Mouse (Mus musculus): Measurements from ENCODE around the gene Dapp1. TPM values are rescaled to one million over a fixed set of nuclear protein-coding genes. Genes with fewer than 3 reads are reported as not detected.

Gene Dapp1
- polyA plus RNA-seq, 1 experiment from 2014 or later = 3.0 TPM

GRCm38 (mm10) chr3:137897685-137898084, 83.7 kb downstream of the Dapp1 start:
- H3K9me3 ChIP-seq (ENCODE audit: control insufficient read depth, low read length) = no peaks in the 10 kb centered on the region
- no peak for ATAC-seq (ENCODE audit: low FRiP score)
- 95% methylated on average over 5 of the region's 5 CpGs for WGBS
- H3K36me3 ChIP-seq (replicated peaks; ENCODE audit: control insufficient read depth, insufficient read depth) = peaks cover 30% of the 10 kb centered on the region
- H3K9ac ChIP-seq = no peak overlapping the region
- no peak overlapping the region for H3K4me2 ChIP-seq (replicated peaks)
- H3K27me3 ChIP-seq (ENCODE audit: control insufficient read depth, insufficient read depth, low read length) = no peaks in the 10 kb centered on the region
- no peaks in the 10 kb centered on the region for H3K4me1 ChIP-seq (replicated peaks; ENCODE audit: control insufficient read depth, insufficient read depth, low read length)
- H3K4me3 ChIP-seq (replicated peaks; ENCODE audit: low read length) = no peak overlapping the region
- no peak overlapping the region for H3K27ac ChIP-seq
- DNase-seq (ENCODE audit: low spot score) = no peak

GRCm38 (mm10) chr3:137896867-137897266, 84.5 kb downstream of the Dapp1 start:
- no peaks in the 10 kb centered on the region for H3K4me1 ChIP-seq (replicated peaks; ENCODE audit: control insufficient read depth, insufficient read depth, low read length)
- H3K27me3 ChIP-seq (ENCODE audit: control insufficient read depth, insufficient read depth, low read length) = no peaks in the 10 kb centered on the region
- H3K4me2 ChIP-seq (replicated peaks) = no peak overlapping the region
- H3K4me3 ChIP-seq (replicated peaks; ENCODE audit: low read length) = no peak overlapping the region
- no peaks in the 10 kb centered on the region for H3K9me3 ChIP-seq (ENCODE audit: control insufficient read depth, low read length)
- ATAC-seq (ENCODE audit: low FRiP score) (no peak), DNase-seq (ENCODE audit: low spot score) (no peak)
- H3K27ac ChIP-seq = no peak overlapping the region
- peaks cover 22% of the 10 kb centered on the region for H3K36me3 ChIP-seq (replicated peaks; ENCODE audit: control insufficient read depth, insufficient read depth)
- no peak overlapping the region for H3K9ac ChIP-seq
- WGBS = 98% methylated on average over 3 of the region's 3 CpGs

- 69% methylated on average over 4 of the region's 4 CpGs for WGBS
- Histone ChIP-seq H3K9me3 (ENCODE audit: control insufficient read depth, low read length) (no peaks in the 10 kb centered on the region), H3K4me2 (replicated peaks) (no peak overlapping the region), H3K27ac (no peak overlapping the region), H3K36me3 (replicated peaks; ENCODE audit: control insufficient read depth, insufficient read depth) (peaks cover 19% of the 10 kb centered on the region), H3K4me3 (replicated peaks; ENCODE audit: low read length) (no peak overlapping the region), H3K4me1 (replicated peaks; ENCODE audit: control insufficient read depth, insufficient read depth, low read length) (no peaks in the 10 kb centered on the region), H3K27me3 (ENCODE audit: control insufficient read depth, insufficient read depth, low read length) (no peaks in the 10 kb centered on the region), H3K9ac (no peak overlapping the region)
- DNase-seq (ENCODE audit: low spot score) (no peak), ATAC-seq (ENCODE audit: low FRiP score) (no peak)
Measured at GRCm38 (mm10) chr3:137896386-137896785, 85.0 kb downstream of the Dapp1 start.

GRCm38 (mm10) chr3:137895196-137895595, 86.1 kb downstream of the Dapp1 start:
- Histone ChIP-seq H3K9ac (no peak overlapping the region), H3K27ac (no peak overlapping the region), H3K4me3 (replicated peaks; ENCODE audit: low read length) (no peak overlapping the region), H3K4me2 (replicated peaks) (no peak overlapping the region), H3K9me3 (ENCODE audit: control insufficient read depth, low read length) (no peaks in the 10 kb centered on the region), H3K4me1 (replicated peaks; ENCODE audit: control insufficient read depth, insufficient read depth, low read length) (no peaks in the 10 kb centered on the region), H3K36me3 (replicated peaks; ENCODE audit: control insufficient read depth, insufficient read depth) (peaks cover 17% of the 10 kb centered on the region), H3K27me3 (ENCODE audit: control insufficient read depth, insufficient read depth, low read length) (no peaks in the 10 kb centered on the region)
- WGBS = 90% methylated on average over 3 of the region's 3 CpGs
- DNase-seq (ENCODE audit: low spot score) (no peak), ATAC-seq (ENCODE audit: low FRiP score) (no peak)

- DNase-seq (ENCODE audit: low spot score) (no peak), ATAC-seq (ENCODE audit: low FRiP score) (no peak)
- Histone ChIP-seq H3K4me2 (replicated peaks) (no peak overlapping the region), H3K27me3 (ENCODE audit: control insufficient read depth, insufficient read depth, low read length) (no peaks in the 10 kb centered on the region), H3K9ac (no peak overlapping the region), H3K4me1 (replicated peaks; ENCODE audit: control insufficient read depth, insufficient read depth, low read length) (no peaks in the 10 kb centered on the region), H3K36me3 (replicated peaks; ENCODE audit: control insufficient read depth, insufficient read depth) (peaks cover 17% of the 10 kb centered on the region), H3K27ac (no peak overlapping the region), H3K9me3 (ENCODE audit: control insufficient read depth, low read length) (no peaks in the 10 kb centered on the region), H3K4me3 (replicated peaks; ENCODE audit: low read length) (no peak overlapping the region)
- 87% methylated on average over 4 of the region's 4 CpGs for WGBS
Measured at GRCm38 (mm10) chr3:137893789-137894188, 87.6 kb downstream of the Dapp1 start.

- Histone ChIP-seq H3K4me2 (replicated peaks) (no peak overlapping the region), H3K9ac (no peak overlapping the region), H3K4me3 (replicated peaks; ENCODE audit: low read length) (no peak overlapping the region), H3K27me3 (ENCODE audit: control insufficient read depth, insufficient read depth, low read length) (no peaks in the 10 kb centered on the region), H3K9me3 (ENCODE audit: control insufficient read depth, low read length) (no peaks in the 10 kb centered on the region), H3K27ac (no peak overlapping the region), H3K36me3 (replicated peaks; ENCODE audit: control insufficient read depth, insufficient read depth) (peaks cover 10% of the 10 kb centered on the region), H3K4me1 (replicated peaks; ENCODE audit: control insufficient read depth, insufficient read depth, low read length) (no peaks in the 10 kb centered on the region)
- no peak for ATAC-seq (ENCODE audit: low FRiP score)
- 94% methylated on average over 4 of the region's 4 CpGs for WGBS
- DNase-seq (ENCODE audit: low spot score) = no peak
Measured at GRCm38 (mm10) chr3:137892118-137892517, 89.2 kb downstream of the Dapp1 start.

GRCm38 (mm10) chr3:137891089-137891488, 90.3 kb downstream of the Dapp1 start:
- DNase-seq (ENCODE audit: low spot score) = no peak
- Histone ChIP-seq H3K4me2 (replicated peaks) (no peak overlapping the region), H3K4me1 (replicated peaks; ENCODE audit: control insufficient read depth, insufficient read depth, low read length) (no peaks in the 10 kb centered on the region), H3K27me3 (ENCODE audit: control insufficient read depth, insufficient read depth, low read length) (no peaks in the 10 kb centered on the region), H3K4me3 (replicated peaks; ENCODE audit: low read length) (no peak overlapping the region), H3K9ac (no peak overlapping the region), H3K9me3 (ENCODE audit: control insufficient read depth, low read length) (no peaks in the 10 kb centered on the region), H3K36me3 (replicated peaks; ENCODE audit: control insufficient read depth, insufficient read depth) (peaks cover 10% of the 10 kb centered on the region), H3K27ac (no peak overlapping the region)
- no peak for ATAC-seq (ENCODE audit: low FRiP score)
- WGBS = 77% methylated on average over 3 of the region's 3 CpGs

- DNase-seq (ENCODE audit: low spot score) (no peak), ATAC-seq (ENCODE audit: low FRiP score) (no peak)
- Histone ChIP-seq H3K27ac (no peak overlapping the region), H3K4me1 (replicated peaks; ENCODE audit: control insufficient read depth, insufficient read depth, low read length) (no peaks in the 10 kb centered on the region), H3K9me3 (ENCODE audit: control insufficient read depth, low read length) (no peaks in the 10 kb centered on the region), H3K4me2 (replicated peaks) (no peak overlapping the region), H3K36me3 (replicated peaks; ENCODE audit: control insufficient read depth, insufficient read depth) (no peaks in the 10 kb centered on the region; the same call in 1 of the 2 replicates), H3K4me3 (replicated peaks; ENCODE audit: low read length) (no peak overlapping the region), H3K27me3 (ENCODE audit: control insufficient read depth, insufficient read depth, low read length) (no peaks in the 10 kb centered on the region), H3K9ac (no peak overlapping the region)
- WGBS = 62% methylated on average over 7 of the region's 7 CpGs
Measured at GRCm38 (mm10) chr3:137887961-137888360, 93.4 kb downstream of the Dapp1 start.

- no peak for ATAC-seq (ENCODE audit: low FRiP score)
- WGBS = 90% methylated on average over 5 of the region's 5 CpGs
Measured at GRCm38 (mm10) chr3:137881093-137881492, 100.3 kb downstream of the Dapp1 start.

More at GRCm38 (mm10) chr3:137881093-137881492, 100.3 kb downstream of the Dapp1 start:
- no peaks in the 10 kb centered on the region for H3K9me3 ChIP-seq (ENCODE audit: control insufficient read depth, low read length)
- DNase-seq (ENCODE audit: low spot score) = no peak
- H3K36me3 ChIP-seq (replicated peaks; ENCODE audit: control insufficient read depth, insufficient read depth) = no peaks in the 10 kb centered on the region
- H3K4me2 ChIP-seq (replicated peaks) = no peak overlapping the region
- H3K27me3 ChIP-seq (ENCODE audit: control insufficient read depth, insufficient read depth, low read length) = no peaks in the 10 kb centered on the region
- no peaks in the 10 kb centered on the region for H3K4me1 ChIP-seq (replicated peaks; ENCODE audit: control insufficient read depth, insufficient read depth, low read length)
- H3K4me3 ChIP-seq (replicated peaks; ENCODE audit: low read length) = no peak overlapping the region
- H3K9ac ChIP-seq = no peak overlapping the region
- H3K27ac ChIP-seq = no peak overlapping the region
